Mouse (Mus musculus): Measurements from ENCODE around the gene Sdf2l1.

Gene Sdf2l1

DNA sequence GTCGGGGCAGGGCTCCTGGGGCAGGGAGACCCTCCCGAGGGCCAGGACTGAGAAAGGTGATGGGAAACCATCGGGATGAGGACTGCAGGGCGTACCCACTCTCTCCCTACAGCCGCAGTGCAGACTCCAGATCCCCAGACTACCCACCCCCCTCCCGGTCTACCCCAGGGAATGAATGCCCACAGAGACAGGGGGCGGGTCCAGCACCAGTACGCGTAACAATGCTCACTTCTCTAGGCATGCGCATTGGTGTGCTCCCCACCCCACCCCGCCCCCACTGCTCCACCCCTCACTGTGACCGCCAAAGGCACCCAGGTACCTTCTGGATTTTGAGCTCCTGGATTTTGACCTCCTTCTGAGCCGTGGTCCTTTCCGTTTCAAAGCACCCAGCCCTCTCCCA, 10.6 kb downstream of the Sdf2l1 start:
- no peak for DNase-seq

DNA sequence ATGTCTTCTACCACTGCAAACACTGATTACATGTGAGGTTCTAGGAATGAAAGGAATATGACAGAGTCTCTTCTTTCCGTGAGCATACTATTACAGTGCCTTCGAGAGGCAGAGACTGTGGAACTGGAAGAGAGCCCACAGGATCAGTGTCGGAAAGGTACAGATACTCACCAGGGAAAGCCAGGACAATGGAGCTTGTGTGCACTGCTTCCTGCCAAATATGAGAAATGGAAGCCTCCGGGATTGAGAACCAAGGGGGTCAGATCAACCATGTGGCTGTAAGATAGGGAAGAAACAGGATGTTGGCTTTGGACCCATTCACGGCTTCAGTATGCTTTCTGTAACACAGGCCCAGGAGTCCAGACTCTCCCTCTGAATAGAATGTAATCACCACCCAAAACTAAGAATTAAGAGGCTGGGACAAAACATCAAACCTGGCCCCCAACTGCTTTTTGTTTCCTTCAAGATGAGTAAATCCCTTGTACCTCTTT, 14.8 kb downstream of the Sdf2l1 start:
- no peak for DNase-seq

DNA sequence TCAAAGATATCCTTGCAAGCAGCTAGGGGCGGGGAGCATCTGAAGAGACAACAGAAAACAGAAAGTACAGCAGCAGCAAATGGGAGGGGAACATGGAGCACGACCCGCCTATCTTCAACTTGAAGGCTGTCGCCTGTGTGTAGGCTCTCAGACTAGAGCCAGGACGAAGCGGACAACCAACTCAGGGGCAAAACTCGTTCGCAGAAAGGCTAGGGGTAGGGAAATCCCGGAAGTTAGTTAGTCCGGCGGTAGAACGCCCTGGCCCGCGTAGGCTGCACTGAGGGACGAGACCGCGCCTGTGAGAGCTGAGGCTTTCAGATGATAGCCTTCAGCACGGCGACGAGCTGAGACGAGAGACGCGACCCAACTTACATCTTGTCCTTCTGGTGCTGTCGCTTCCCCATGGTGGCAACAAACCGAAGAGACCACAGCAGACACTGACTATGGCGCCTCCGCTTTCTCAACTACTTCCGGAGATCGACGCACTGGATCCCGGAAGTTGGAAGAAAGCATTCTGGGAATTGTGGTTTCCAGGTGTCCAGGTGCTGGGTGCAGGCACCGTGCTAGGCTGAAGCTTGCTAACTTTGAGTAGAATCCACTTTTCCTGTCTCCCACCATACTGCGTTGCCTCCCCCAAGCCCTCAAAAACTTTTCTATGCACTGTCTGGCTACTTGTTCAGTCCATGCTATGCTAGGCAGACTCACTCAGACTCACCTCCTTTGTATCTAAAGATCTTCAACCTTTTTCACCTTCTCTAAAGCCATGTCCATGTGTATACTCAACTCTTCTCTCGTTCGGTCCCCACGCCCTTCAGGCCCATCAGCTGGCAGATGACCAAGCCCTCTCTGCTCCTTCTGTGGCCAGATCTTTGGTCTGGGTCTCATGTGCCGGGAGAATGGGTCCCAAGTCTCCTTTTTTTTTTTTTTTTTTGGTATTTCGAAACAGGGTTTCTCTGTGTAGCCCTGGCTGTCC, 21.1 kb downstream of the Sdf2l1 start, which contains the start of gene Ppil2:
TSS of gene Ppil2 (minus strand) at position 487 of the 973 bp plus-strand sequence.
- peak; percentile 73 for DNase-seq

DNA sequence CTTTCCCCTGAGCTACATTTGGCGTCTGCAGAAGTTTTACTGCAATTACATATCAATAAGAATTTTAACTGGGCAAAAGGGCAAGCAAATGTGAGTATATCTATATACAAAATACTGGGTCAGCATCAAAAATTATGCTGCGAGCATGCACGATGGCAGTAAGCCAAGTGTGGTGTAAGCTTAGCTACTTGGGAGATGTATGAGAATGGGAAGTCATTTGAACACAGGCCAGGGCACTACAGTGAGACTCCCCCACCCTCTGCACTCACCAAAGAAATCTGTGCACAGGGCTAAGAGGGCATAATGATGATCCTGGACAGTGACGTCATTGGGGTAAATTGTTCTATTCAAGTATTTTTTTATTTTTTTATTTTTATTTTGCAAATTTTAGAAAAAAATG, 27.6 kb downstream of the Sdf2l1 start:
- DNase-seq = no peak

DNA sequence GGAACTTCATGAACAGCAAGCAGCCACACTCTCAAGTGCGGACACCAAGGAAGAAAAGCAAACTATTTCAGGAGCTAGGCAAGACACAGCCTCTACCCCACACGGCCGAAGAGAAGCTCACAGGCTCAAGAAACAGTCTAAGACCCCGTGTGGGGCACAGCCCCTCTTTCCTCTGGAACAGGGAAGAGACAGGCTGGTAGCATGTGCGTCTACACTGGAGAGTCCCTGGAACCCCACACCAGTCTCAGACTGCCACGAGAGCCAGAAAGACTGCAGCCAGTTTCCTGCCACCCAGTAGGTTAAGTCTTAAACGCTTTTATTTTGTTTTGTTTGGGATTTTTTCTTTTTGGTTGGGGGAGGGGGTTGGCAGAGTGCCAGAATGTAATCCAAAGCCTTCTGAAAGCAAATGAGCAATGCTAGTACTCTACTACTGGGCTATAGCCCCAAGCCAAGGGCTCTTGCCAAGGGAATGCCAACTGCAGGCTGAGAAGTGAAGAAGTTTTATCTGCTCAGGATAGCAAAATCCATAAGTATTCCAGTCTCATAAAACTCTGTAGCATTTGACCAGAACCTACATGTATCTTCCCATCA, 29.5 kb downstream of the Sdf2l1 start:
- no peak for DNase-seq

DNA sequence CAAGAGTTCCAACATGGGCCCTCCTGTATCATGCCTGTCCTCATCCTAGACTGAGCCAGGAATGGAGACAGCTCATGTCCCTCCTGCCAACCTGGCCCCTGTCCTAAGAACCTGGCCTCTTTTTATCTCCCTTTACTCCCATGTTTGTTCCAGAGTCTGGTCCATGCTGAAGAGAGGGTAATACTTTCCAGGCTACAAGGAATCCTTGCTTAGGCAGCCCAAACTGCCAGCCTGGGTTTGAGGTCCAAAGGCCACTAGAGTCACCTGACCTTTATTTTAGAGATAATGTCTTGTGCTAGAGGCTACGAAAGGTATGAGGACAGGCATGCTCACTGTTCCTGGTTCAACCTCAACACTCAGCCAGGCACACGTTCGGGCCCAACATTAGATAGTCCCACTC, 35.2 kb downstream of the Sdf2l1 start:
- DNase-seq = no peak

DNA sequence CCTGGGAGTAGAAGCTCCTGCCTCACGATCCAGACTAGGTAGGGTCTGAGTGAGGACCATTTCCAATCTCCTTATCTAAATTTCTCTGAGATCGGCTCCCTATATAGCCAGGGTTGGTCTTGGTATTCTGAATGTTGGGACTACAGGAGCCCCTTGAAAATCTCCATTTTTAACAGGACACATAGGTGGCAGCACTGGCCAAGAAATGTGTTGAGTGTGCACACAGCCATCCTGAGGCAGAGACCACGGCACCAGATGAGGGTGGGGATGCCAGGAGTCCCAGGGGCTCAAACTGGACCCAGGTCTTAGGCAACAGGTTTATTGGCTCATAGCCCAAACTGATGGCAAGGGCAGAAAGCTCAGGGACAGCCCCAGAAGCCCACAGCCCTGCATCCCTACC, 43.8 kb downstream of the Sdf2l1 start:
- DNase-seq = no peak

DNA sequence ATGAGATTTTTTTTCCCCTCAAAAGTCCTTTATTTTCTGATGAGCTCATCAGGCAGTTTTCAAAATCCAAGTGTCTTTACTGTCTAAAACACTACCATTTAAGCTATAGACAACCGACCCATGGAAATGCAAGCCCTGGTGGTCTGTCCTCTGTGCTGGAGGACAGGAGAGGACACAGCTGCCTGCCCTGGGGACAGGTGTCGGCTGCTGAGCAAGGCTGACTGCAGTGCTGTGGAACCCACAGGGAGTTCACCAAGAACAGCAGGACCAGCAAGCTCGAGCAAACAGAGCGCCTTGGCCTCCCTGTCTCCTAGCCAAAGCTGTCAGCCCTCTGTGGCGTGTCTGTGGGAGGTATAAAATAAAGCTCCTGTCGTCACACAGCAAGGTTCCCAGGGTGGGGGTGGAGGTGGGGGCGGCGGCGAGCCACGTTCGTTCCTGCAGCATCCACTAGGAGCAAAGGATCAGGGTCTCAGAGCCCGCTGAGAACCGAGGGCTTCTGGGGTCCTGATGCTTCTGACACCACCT, 45.5 kb downstream of the Sdf2l1 start:
- DNase-seq = no peak

DNA sequence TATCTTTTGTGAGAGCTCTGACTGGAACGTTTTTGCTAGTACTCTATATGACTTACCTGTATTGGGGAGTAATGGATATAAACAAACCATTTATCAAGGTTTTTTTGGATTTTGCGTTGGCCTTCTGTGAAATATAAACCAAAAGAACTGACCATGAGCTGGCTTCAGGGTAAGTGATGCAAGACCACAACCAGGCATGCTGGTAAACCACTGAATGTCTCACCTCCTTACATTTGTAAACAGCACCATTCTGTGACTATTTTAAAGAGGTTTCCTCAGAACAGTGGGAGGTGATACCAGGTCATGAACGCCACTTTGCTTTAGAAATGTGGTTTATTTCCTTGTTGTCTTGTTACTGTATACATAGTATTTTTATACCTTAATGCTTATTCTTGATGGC, 45.9 kb downstream of the Sdf2l1 start:
- DNase-seq = no peak

DNA sequence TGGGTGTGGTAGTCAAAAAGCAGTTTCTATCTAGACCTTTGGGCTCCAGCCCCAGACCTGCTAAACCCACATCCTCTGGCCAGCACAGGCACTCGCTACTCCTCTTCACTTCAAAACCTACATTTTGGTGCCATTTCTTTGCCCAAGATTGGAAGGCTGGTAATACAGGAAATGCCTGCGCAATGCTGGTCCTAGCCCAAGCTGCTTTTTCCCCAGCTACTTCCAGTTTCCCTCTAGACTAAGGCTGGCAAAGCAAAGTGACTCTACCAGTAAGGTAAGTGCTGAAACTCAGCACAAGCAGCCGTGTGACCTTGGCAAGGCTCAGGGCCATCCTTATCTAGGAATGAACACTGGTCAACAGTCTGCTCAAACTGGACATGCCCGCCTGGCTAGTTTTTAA, 46.5 kb downstream of the Sdf2l1 start:
- DNase-seq = no peak

DNA sequence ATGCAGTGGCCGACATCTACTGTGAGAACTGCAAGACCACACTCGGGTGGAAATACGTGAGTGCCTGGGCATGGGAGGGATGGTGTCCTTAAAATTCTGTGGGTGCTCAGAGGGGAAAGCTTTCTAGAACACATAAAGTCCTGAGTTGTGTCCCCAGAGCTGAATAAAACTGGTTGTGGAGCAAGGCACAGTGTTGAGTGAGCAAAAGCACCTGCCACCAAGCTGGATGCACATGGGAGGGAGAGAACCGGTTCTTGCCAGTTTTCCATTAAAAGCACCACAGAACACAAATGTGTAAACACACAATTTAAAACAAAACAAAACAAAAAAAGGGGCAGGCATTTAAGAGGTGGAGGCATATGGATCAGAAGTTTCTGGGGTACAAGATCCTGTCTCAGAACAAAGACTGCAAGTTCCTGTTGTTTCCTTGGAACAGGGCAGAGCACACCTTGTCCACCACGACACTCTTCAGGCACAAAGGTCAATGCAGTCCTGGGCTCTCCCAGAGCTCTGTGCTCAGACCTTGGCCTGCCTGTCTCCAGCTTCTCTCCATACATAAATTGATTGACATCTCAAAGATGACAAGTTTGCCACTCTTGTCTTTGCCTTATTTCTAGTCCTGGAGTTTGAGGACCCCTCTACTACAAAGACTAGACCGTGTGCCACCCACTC, 49.9 kb downstream of the Sdf2l1 start:
- DNase-seq = no peak

All from liver (tissue).